Mouse (Mus musculus): Measurements from ENCODE around the gene Tekt4. TPM values are rescaled to one million over a fixed set of nuclear protein-coding genes. Genes with fewer than 3 reads are reported as not detected.

Tekt4 gene
- polyA plus RNA-seq, 1 experiment from 2014 or later, result not detected

DNA sequence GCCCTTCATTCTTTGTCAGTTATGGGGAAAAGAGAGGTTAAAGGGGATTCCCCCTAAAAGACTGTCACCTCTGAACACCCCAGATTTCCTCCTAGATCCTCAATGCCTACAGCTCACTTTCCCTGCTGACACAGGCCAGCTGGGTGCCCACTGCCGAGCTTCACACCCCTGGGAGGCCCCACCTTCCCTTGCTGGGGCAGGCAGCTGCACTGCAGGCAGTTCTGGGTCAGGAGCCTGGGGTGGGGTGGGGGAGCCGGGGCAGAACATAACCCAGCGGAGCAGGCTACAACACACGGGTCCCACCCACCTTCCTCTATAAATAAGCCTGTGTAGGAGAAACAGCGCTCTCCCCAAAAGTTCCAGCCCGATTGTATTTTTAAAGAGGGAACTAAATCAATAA lies 24.5 kb upstream of the Tekt4 start:
- H3K36me3 ChIP-seq (ENCODE audit: insufficient read depth, low read length), result no peaks in the 10 kb centered on the region
- H3K9me3 ChIP-seq (replicated peaks; ENCODE audit: low read length), result no peaks in the 10 kb centered on the region
- no peak overlapping the region for H3K4me3 ChIP-seq (replicated peaks; ENCODE audit: low read depth, low read length)
- H3K4me1 ChIP-seq (replicated peaks; ENCODE audit: insufficient read depth, low read length), result peaks cover 56% of the 10 kb centered on the region
- no peak overlapping the region for H3K27ac ChIP-seq
- 12% methylated on average over 6 of the region's 6 CpGs for WGBS
- no peak for TF ChIP-seq CTCF (IDR thresholded peaks at IDR 0.05; ENCODE audit: low read depth)
- ATAC-seq (replicated peaks; ENCODE audit: low FRiP score, low read depth), result no peak
- DNase-seq (ENCODE audit: low spot score), result no peak
- no peaks in the 10 kb centered on the region for H3K27me3 ChIP-seq (ENCODE audit: insufficient read depth, low read length)
- H3K9ac ChIP-seq (ENCODE audit: low read depth, low read length), result no peak overlapping the region
- H3K4me2 ChIP-seq (ENCODE audit: low read length), result 0 out of 2 replicates have a peak overlapping the region, but pooled peaks have one; percentile 5

DNA sequence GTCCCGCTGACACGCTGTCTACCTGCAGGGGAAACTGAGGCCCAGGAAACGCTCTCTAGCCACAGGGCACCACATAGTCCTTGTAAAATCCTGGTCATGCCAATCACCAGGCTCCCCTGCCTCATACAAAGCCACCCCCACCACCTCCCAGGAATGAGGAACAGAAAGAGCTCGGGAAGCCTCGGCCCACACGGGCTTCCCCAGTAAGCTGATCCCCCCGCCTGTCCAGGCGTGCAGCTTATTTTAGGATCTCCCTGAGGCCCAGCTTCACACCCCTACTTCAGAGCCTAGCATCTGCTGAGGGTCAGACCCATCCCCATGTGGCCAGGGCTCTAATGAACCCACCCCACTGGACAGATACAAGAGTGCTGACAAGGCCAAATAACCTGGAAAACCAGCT lies 23.9 kb upstream of the Tekt4 start:
- Histone ChIP-seq H3K9ac (ENCODE audit: low read depth, low read length) (no peak overlapping the region), H3K4me2 (ENCODE audit: low read length) (no peak overlapping the region), H3K4me1 (replicated peaks; ENCODE audit: insufficient read depth, low read length) (peaks cover 56% of the 10 kb centered on the region), H3K4me3 (replicated peaks; ENCODE audit: low read depth, low read length) (no peak overlapping the region), H3K9me3 (replicated peaks; ENCODE audit: low read length) (no peaks in the 10 kb centered on the region), H3K27me3 (ENCODE audit: insufficient read depth, low read length) (no peaks in the 10 kb centered on the region), H3K27ac (no peak overlapping the region), H3K36me3 (ENCODE audit: insufficient read depth, low read length) (no peaks in the 10 kb centered on the region)
- DNase-seq (ENCODE audit: low spot score), result no peak
- WGBS, result 36% methylated on average over 8 of the region's 8 CpGs
- no peak for TF ChIP-seq CTCF (IDR thresholded peaks at IDR 0.05; ENCODE audit: low read depth)
- ATAC-seq (replicated peaks; ENCODE audit: low FRiP score, low read depth), result no peak

DNA sequence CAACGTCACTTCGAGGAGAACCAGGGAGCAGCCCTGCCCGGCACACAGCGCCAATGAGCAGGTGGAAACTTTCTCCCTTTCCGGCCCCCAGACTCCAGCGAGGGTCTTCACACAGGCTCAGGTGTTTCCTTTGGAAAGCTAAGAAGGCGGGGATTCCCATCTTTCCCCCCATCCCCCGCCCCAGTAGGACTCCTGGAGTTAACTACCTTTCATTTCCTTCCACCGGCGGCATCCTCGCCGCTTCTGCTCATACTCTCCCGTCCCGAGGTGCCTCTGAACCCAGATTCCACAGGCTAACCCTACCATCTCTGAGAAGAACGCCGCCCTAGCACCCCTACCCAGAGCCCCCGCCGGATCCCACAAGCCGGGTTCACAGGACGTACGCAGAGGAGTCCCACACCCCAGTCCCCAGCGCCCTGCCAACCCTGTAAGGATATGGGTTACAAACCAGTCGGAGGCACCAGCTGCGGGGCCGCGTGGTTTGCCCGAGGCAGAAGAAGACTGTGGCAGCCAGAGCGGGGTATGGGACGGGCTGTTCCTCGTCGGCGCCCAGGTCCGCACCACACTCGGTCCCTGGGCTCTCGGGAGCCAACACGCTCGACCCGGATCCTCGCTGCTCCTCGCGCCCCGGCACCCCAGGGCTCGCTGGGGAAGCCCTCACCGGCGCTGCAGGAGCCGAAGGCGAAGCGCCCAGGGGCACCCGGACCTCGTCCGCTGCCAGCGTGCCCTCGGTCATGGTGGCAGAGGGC lies 21.8 kb upstream of the Tekt4 start:
- Histone ChIP-seq H3K9me3 (replicated peaks; ENCODE audit: low read length) (no peaks in the 10 kb centered on the region), H3K4me3 (replicated peaks; ENCODE audit: low read depth, low read length) (peak overlapping the region; percentile 64), H3K4me1 (replicated peaks; ENCODE audit: insufficient read depth, low read length) (peaks cover 48% of the 10 kb centered on the region), H3K9ac (ENCODE audit: low read depth, low read length) (peak overlapping the region; percentile 67), H3K27ac (0 out of 2 replicates have a peak overlapping the region, but pooled peaks have one; percentile 71), H3K36me3 (ENCODE audit: insufficient read depth, low read length) (no peaks in the 10 kb centered on the region), H3K27me3 (ENCODE audit: insufficient read depth, low read length) (no peaks in the 10 kb centered on the region), H3K4me2 (ENCODE audit: low read length) (peak overlapping the region; percentile 100)
- ATAC-seq (replicated peaks; ENCODE audit: low FRiP score, low read depth) (no peak), DNase-seq (ENCODE audit: low spot score) (no peak)
- TF ChIP-seq CTCF (IDR thresholded peaks at IDR 0.05; ENCODE audit: low read depth), result no peak
- WGBS, result 2% methylated on average over 53 of the region's 53 CpGs

DNA sequence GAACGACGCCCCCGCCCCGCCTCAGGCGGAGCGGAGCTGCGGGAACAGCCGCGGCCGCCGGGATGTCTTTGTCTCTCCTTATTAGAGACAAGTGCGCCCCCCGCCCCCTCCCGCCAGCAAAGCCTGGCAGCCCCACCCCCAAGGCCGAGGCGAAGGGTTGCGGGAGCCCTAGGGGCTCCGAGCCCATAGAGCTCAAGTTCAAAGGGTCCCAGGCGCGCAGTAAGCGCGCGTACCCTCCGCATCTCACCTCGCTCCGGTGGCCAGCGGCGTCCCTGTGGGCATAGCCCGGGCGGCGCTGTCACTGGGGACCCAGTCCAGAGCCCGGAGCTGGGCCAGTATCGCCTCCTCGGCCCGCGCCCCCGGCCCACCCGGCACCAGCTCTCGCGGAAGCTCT lies 21.2 kb upstream of the Tekt4 start:
- H3K36me3 ChIP-seq (ENCODE audit: insufficient read depth, low read length), result no peaks in the 10 kb centered on the region
- H3K27me3 ChIP-seq (ENCODE audit: insufficient read depth, low read length), result no peaks in the 10 kb centered on the region
- H3K4me1 ChIP-seq (replicated peaks; ENCODE audit: insufficient read depth, low read length), result peaks cover 42% of the 10 kb centered on the region
- no peak for TF ChIP-seq CTCF (IDR thresholded peaks at IDR 0.05; ENCODE audit: low read depth)
- peak overlapping the region; percentile 100 for H3K4me2 ChIP-seq (ENCODE audit: low read length)
- no peaks in the 10 kb centered on the region for H3K9me3 ChIP-seq (replicated peaks; ENCODE audit: low read length)
- H3K4me3 ChIP-seq (replicated peaks; ENCODE audit: low read depth, low read length), result peak overlapping the region; percentile 64
- no peak for DNase-seq (ENCODE audit: low spot score)
- peak overlapping the region; percentile 67 for H3K9ac ChIP-seq (ENCODE audit: low read depth, low read length)
- H3K27ac ChIP-seq, result peak overlapping the region; percentile 71; the same call in 1 of the 2 replicates
- ATAC-seq (replicated peaks; ENCODE audit: low FRiP score, low read depth), result no peak; the same call in 1 of the 2 replicates
- under 1% methylated on average over 39 of the region's 40 CpGs for WGBS

DNA sequence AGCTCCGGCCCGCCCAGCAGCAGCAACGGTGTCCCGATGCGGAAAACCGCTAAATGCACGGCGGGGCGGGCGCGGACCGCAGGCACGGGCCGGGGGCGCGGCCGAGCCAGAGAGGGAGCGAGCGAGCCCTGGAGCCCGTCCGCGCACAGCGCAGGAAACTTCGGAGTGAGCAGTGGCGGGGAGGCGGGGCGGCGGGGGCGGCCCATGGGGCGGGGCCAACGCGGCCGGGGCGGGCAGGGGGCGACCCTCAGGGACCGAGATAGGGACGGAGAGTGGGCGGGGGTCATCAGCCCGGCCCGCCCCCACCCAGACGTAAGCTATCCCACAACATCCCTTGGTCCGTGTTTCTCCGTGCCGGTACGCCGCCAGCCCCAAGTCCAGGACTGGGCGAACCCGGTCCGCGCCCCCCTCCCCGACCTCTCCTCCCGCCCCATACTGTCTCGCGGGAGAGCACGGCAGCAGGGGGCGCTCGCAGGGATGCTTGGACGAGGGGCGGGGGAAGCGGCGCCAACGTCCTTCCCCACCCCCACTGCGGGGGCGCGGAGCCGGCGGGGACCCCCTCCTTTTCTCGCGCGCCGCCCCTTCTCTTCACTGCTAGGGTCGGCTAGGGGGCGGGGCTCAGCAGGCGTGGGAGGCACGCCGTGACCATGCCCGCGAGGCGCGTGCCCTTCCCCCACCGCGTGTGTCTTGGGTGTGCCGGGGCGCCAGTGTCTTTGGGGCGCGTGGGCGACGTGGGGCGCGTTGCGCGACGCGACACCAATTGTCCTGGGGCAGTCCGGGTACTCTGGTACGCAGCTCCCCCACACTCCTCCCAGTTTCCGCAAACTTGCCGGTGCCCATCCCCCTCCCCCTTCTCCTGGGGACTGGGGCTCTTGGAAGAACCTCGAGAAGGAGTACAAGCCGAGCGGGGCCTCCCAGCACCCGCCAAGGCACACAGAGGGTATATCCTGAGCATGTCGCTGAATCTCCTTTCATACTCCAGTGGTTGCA lies 20.5 kb upstream of the Tekt4 start, which contains the start of gene Cacna1h:
TSS of gene Cacna1h (minus strand) at position 167 of the 990 bp plus-strand sequence.
- Histone ChIP-seq H3K9ac (ENCODE audit: low read depth, low read length) (peak within 1 kb of the TSS; percentile 67), H3K9me3 (replicated peaks; ENCODE audit: low read length) (no peaks in the 10 kb centered on the region), H3K27ac (peak within 1 kb of the TSS; percentile 71), H3K4me3 (replicated peaks; ENCODE audit: low read depth, low read length) (peak within 1 kb of the TSS; percentile 64), H3K36me3 (ENCODE audit: insufficient read depth, low read length) (no peaks in the 10 kb centered on the region), H3K27me3 (ENCODE audit: insufficient read depth, low read length) (no peaks in the 10 kb centered on the region), H3K4me1 (replicated peaks; ENCODE audit: insufficient read depth, low read length) (peaks cover 38% of the 10 kb centered on the region), H3K4me2 (ENCODE audit: low read length) (peak within 1 kb of the TSS; percentile 100)
- ATAC-seq (replicated peaks; ENCODE audit: low FRiP score, low read depth) (peak; percentile 84), DNase-seq (ENCODE audit: low spot score) (peak; percentile 81)
- under 1% methylated on average over 63 of the region's 103 CpGs for WGBS
- peak; percentile 69 for TF ChIP-seq CTCF (IDR thresholded peaks at IDR 0.05; ENCODE audit: low read depth)

DNA sequence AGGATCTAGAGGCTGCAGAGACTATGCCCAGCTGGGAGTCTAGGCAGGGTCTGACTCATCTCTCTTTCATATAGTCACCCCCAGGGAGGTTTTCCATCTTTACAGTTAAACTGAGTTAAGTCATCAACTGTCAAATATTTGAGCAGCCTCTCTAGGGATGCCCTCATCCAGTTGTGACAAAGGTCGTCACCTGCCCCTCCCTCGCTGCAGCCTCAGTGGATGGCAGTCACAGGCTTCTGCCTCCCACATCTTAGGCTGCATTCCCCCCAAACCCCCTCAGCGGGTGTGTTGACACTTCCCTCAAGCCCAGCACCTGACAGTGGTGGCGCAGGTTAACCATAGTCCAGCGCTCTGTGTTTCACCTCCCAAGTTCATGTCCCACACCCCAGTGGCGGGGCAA lies 13.0 kb upstream of the Tekt4 start:
- H3K4me3 ChIP-seq (replicated peaks; ENCODE audit: low read depth, low read length), result no peak overlapping the region
- ATAC-seq (replicated peaks; ENCODE audit: low FRiP score, low read depth), result no peak
- no peak overlapping the region for H3K27ac ChIP-seq
- no peak overlapping the region for H3K4me2 ChIP-seq (ENCODE audit: low read length)
- no peaks in the 10 kb centered on the region for H3K4me1 ChIP-seq (replicated peaks; ENCODE audit: insufficient read depth, low read length)
- DNase-seq (ENCODE audit: low spot score), result no peak
- 73% methylated on average over 6 of the region's 6 CpGs for WGBS
- no peak for TF ChIP-seq CTCF (IDR thresholded peaks at IDR 0.05; ENCODE audit: low read depth)
- no peaks in the 10 kb centered on the region for H3K36me3 ChIP-seq (ENCODE audit: insufficient read depth, low read length)
- no peak overlapping the region for H3K9ac ChIP-seq (ENCODE audit: low read depth, low read length)
- H3K27me3 ChIP-seq (ENCODE audit: insufficient read depth, low read length), result no peaks in the 10 kb centered on the region
- no peaks in the 10 kb centered on the region for H3K9me3 ChIP-seq (replicated peaks; ENCODE audit: low read length)

Measured in kidney, postnatal 0 days (tissue).